19 mouse cellular contexts compared by ENCODE assay signal in the genomic region with DNA sequence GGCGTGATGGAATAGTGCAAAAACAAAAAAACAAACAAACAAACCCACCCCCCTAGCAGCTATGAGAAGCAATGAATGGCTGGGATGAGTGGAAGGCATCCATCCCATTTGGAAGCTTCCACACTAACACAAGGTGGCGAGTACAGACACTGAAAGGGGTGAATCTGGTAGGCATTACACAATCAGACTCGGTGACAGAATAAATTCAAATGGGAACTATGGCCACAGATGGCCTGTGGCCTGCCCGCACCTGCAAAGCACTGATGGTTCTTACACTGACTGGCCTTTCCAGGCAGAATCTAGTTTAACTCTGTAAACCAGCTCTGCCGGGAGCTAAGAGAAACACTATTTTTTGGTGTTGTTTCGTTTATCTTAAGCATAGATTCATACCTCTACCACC. TPM values are rescaled to one million over a fixed set of nuclear protein-coding genes. Genes with fewer than 3 reads are reported as not detected.
DNase-seq lines count a peak whose midpoint lies in the region; ATAC-seq and TF ChIP-seq lines count a peak whose summit lies in the region.
"Had no signal": no experiment of that assay in that cellular context is flagged by ENCODE, and none has a peak within 500 bp of the region (broad histone marks: within the 10 kb centered on the region; RNA-seq: fewer than 3 reads in every experiment).

No protein-coding gene starts in this region.

- H3K27ac ChIP-seq in forebrain, embryonic 14.5 days (ENCODE audit: low read depth, low read length), result no peak overlapping the region
- no peak overlapping the region for H3K27ac ChIP-seq in forebrain, embryonic 12.5 days
- H3K27ac ChIP-seq in midbrain, embryonic 12.5 days (replicated peaks), result no peak overlapping the region
- no peak overlapping the region for H3K27ac ChIP-seq in midbrain, embryonic 11.5 days (ENCODE audit: low read depth, low read length)
- H3K27ac ChIP-seq in forebrain, postnatal 0 days (ENCODE audit: low read depth, low read length), result no peak overlapping the region
- no peak overlapping the region for H3K27ac ChIP-seq in neural tube, embryonic 15.5 days (replicated peaks)
- H3K27ac ChIP-seq: gastrocnemius, adult 2 months; kidney, embryonic 15.5 days had no signal

- no peak for DNase-seq in forebrain, embryonic 14.5 days (ENCODE audit: low spot score)
- no peak for DNase-seq in midbrain, embryonic 11.5 days (ENCODE audit: low spot score, missing footprints)
- DNase-seq in forebrain, postnatal 0 days, result no peak
- no peak for DNase-seq in ovary, postnatal 10 days (ENCODE audit: low spot score)
- DNase-seq in kidney, adult 11 months, result no peak
- DNase-seq: B cell, adult 2 months; gastrocnemius, adult 2 months; heart, postnatal 4 days; lung, adult 2 months; right cerebral cortex, adult 18-20 months had no signal

- no peak overlapping the region for H3K4me3 ChIP-seq in forebrain, embryonic 14.5 days (ENCODE audit: low read depth, low read length)
- no peak overlapping the region for H3K4me3 ChIP-seq in forebrain, embryonic 12.5 days (replicated peaks)
- H3K4me3 ChIP-seq in midbrain, embryonic 12.5 days, result no peak overlapping the region
- H3K4me3 ChIP-seq in midbrain, embryonic 11.5 days (ENCODE audit: low read depth, low read length), result no peak overlapping the region
- peak overlapping the region; percentile 90; the same call in 1 of the 2 replicates for H3K4me3 ChIP-seq in forebrain, postnatal 0 days (ENCODE audit: low read depth, low read length)
- 0 out of 2 replicates have a peak overlapping the region, but pooled peaks have one; percentile 0 for H3K4me3 ChIP-seq in neural tube, embryonic 15.5 days (replicated peaks)
- H3K4me3 ChIP-seq: erythroblast, embryonic 14.5 days; gastrocnemius, adult 2 months; kidney, embryonic 15.5 days had no signal

- no peaks in the 10 kb centered on the region for H3K36me3 ChIP-seq in forebrain, embryonic 14.5 days (ENCODE audit: control insufficient read depth, insufficient read depth, low read length)
- no peaks in the 10 kb centered on the region for H3K36me3 ChIP-seq in forebrain, embryonic 12.5 days (replicated peaks)
- no peaks in the 10 kb centered on the region for H3K36me3 ChIP-seq in midbrain, embryonic 12.5 days
- H3K36me3 ChIP-seq in midbrain, embryonic 11.5 days (ENCODE audit: control insufficient read depth, insufficient read depth, low read length), result no peaks in the 10 kb centered on the region
- H3K36me3 ChIP-seq in forebrain, postnatal 0 days (ENCODE audit: insufficient read depth), result no peaks in the 10 kb centered on the region
- H3K36me3 ChIP-seq in neural tube, embryonic 15.5 days, result no peaks in the 10 kb centered on the region
- H3K36me3 ChIP-seq: kidney, embryonic 15.5 days had no signal

- H3K9ac ChIP-seq in forebrain, embryonic 14.5 days (ENCODE audit: low read length), result no peak overlapping the region
- no peak overlapping the region for H3K9ac ChIP-seq in forebrain, embryonic 12.5 days
- H3K9ac ChIP-seq in midbrain, embryonic 12.5 days (replicated peaks), result no peak overlapping the region
- no peak overlapping the region for H3K9ac ChIP-seq in midbrain, embryonic 11.5 days (ENCODE audit: low read length)
- no peak overlapping the region for H3K9ac ChIP-seq in forebrain, postnatal 0 days
- H3K9ac ChIP-seq in neural tube, embryonic 15.5 days (replicated peaks), result no peak overlapping the region
- H3K9ac ChIP-seq: kidney, embryonic 15.5 days had no signal

- WGBS in forebrain, embryonic 14.5 days, result 87% methylated on average over 6 of the region's 6 CpGs
- WGBS in forebrain, embryonic 12.5 days, result 89% methylated on average over 6 of the region's 6 CpGs
- WGBS in midbrain, embryonic 12.5 days, result 84% methylated on average over 6 of the region's 6 CpGs
- 83% methylated on average over 6 of the region's 6 CpGs for WGBS in midbrain, embryonic 11.5 days
- WGBS in forebrain, postnatal 0 days, result 75% methylated on average over 6 of the region's 6 CpGs
- 84% methylated on average over 6 of the region's 6 CpGs for WGBS in neural tube, embryonic 15.5 days

- no peak for ATAC-seq in forebrain, embryonic 14.5 days
- ATAC-seq in forebrain, embryonic 12.5 days (ENCODE audit: low FRiP score), result no peak
- no peak for ATAC-seq in midbrain, embryonic 12.5 days (ENCODE audit: low FRiP score, low read depth)
- no peak for ATAC-seq in midbrain, embryonic 11.5 days (ENCODE audit: low FRiP score)
- ATAC-seq in forebrain, postnatal 0 days, result no peak
- ATAC-seq in neural tube, embryonic 15.5 days (ENCODE audit: low FRiP score), result no peak

- 0 out of 2 replicates have a peak, but pooled peaks have one; percentile 16 for TF ChIP-seq CTCF in forebrain, postnatal 0 days (IDR thresholded peaks at IDR 0.05; ENCODE audit: low read depth)

- H3K9me3 ChIP-seq in forebrain, embryonic 14.5 days (replicated peaks; ENCODE audit: control insufficient read depth, low read length), result no peaks in the 10 kb centered on the region
- H3K9me3 ChIP-seq in forebrain, embryonic 12.5 days, result no peaks in the 10 kb centered on the region
- no peaks in the 10 kb centered on the region for H3K9me3 ChIP-seq in midbrain, embryonic 12.5 days
- no peaks in the 10 kb centered on the region for H3K9me3 ChIP-seq in midbrain, embryonic 11.5 days (ENCODE audit: control insufficient read depth, low read length)
- no peaks in the 10 kb centered on the region for H3K9me3 ChIP-seq in forebrain, postnatal 0 days (ENCODE audit: low read length)
- no peaks in the 10 kb centered on the region for H3K9me3 ChIP-seq in neural tube, embryonic 15.5 days (replicated peaks)
- H3K9me3 ChIP-seq: kidney, embryonic 15.5 days had no signal

- no peaks in the 10 kb centered on the region for H3K27me3 ChIP-seq in forebrain, embryonic 14.5 days (replicated peaks; ENCODE audit: control insufficient read depth, insufficient read depth, low read length)
- peaks cover 10% of the 10 kb centered on the region for H3K27me3 ChIP-seq in forebrain, embryonic 12.5 days
- peaks cover 9% of the 10 kb centered on the region for H3K27me3 ChIP-seq in midbrain, embryonic 12.5 days
- H3K27me3 ChIP-seq in midbrain, embryonic 11.5 days (ENCODE audit: control insufficient read depth, insufficient read depth, low read length), result peaks cover 9% of the 10 kb centered on the region
- H3K27me3 ChIP-seq in forebrain, postnatal 0 days (ENCODE audit: insufficient read depth, low read length), result no peaks in the 10 kb centered on the region
- H3K27me3 ChIP-seq in neural tube, embryonic 15.5 days (replicated peaks), result no peaks in the 10 kb centered on the region

- H3K4me1 ChIP-seq in forebrain, embryonic 14.5 days (ENCODE audit: control insufficient read depth, insufficient read depth, low read length), result peaks cover 10% of the 10 kb centered on the region
- peaks cover 13% of the 10 kb centered on the region for H3K4me1 ChIP-seq in forebrain, embryonic 12.5 days
- H3K4me1 ChIP-seq in midbrain, embryonic 12.5 days, result peaks cover 20% of the 10 kb centered on the region
- H3K4me1 ChIP-seq in midbrain, embryonic 11.5 days (ENCODE audit: control insufficient read depth, insufficient read depth, low read length), result 0 out of 2 replicates have a peak, but pooled peaks cover 7% of the 10 kb centered on the region
- peaks cover 14% of the 10 kb centered on the region for H3K4me1 ChIP-seq in forebrain, postnatal 0 days (ENCODE audit: insufficient read depth)
- H3K4me1 ChIP-seq in neural tube, embryonic 15.5 days, result peaks cover 28% of the 10 kb centered on the region

- H3K4me2 ChIP-seq in forebrain, embryonic 14.5 days (ENCODE audit: low read length), result peak overlapping the region; percentile 68
- H3K4me2 ChIP-seq in forebrain, embryonic 12.5 days, result no peak overlapping the region
- H3K4me2 ChIP-seq in midbrain, embryonic 12.5 days (replicated peaks), result 0 out of 2 replicates have a peak overlapping the region, but pooled peaks have one; percentile 13
- H3K4me2 ChIP-seq in midbrain, embryonic 11.5 days, result no peak overlapping the region
- H3K4me2 ChIP-seq in forebrain, postnatal 0 days (ENCODE audit: low read depth), result peak overlapping the region; percentile 76
- H3K4me2 ChIP-seq in neural tube, embryonic 15.5 days, result peak overlapping the region; percentile 78
- H3K4me2 ChIP-seq: kidney, embryonic 15.5 days had no signal

RNA-seq across cellular contexts. Expression of a gene that starts 2.1 kb away (rescaled TPM):
- polyA plus RNA-seq in forebrain, embryonic 14.5 days (2014; fragmentation: Nextera tagmentation; extraction: Ambion mirVana), result 39.5 and 53.7 TPM in 2 replicates
- polyA plus RNA-seq in forebrain, embryonic 12.5 days (2016; fragmentation: Nextera tagmentation; extraction: Ambion mirVana), result 19.4 and 21.0 TPM in 2 replicates
- polyA plus RNA-seq in midbrain, embryonic 12.5 days (2016; fragmentation: Nextera tagmentation; extraction: Ambion mirVana), result 20.8 and 25.5 TPM in 2 replicates
- polyA plus RNA-seq in midbrain, embryonic 11.5 days (2014; fragmentation: Nextera tagmentation; extraction: Ambion mirVana), result 16.6 and 17.7 TPM in 2 replicates
- total RNA-seq in forebrain, postnatal 0 days (2014; rRNA removed), result 108 and 129 TPM in 2 replicates
- 23.6 and 39.7 TPM in 2 replicates for polyA plus RNA-seq in forebrain, postnatal 0 days (2015; fragmentation: Nextera tagmentation; extraction: Ambion mirVana)
- 55.3 and 60.5 TPM in 2 replicates for polyA plus RNA-seq in neural tube, embryonic 15.5 days (2015; fragmentation: Nextera tagmentation; extraction: Ambion mirVana)

RNA-seq across cellular contexts. Expression of a gene that starts 39.5 kb away (rescaled TPM):
- 0.10 TPM in 2 replicates for polyA plus RNA-seq in forebrain, embryonic 14.5 days (2014; fragmentation: Nextera tagmentation; extraction: Ambion mirVana)
- 0.09 TPM in 1 of 2 replicates, not detected in the other for polyA plus RNA-seq in forebrain, embryonic 12.5 days (2016; fragmentation: Nextera tagmentation; extraction: Ambion mirVana)
- 0.13 TPM in 1 of 2 replicates, not detected in the other for polyA plus RNA-seq in midbrain, embryonic 12.5 days (2016; fragmentation: Nextera tagmentation; extraction: Ambion mirVana)
- polyA plus RNA-seq in midbrain, embryonic 11.5 days (2014; fragmentation: Nextera tagmentation; extraction: Ambion mirVana), result not detected in 2 replicates
- not detected in 2 replicates for total RNA-seq in forebrain, postnatal 0 days (2014; rRNA removed)
- 0.05 TPM in 1 of 2 replicates, not detected in the other for polyA plus RNA-seq in forebrain, postnatal 0 days (2015; fragmentation: Nextera tagmentation; extraction: Ambion mirVana)
- 0.13 TPM in 1 of 2 replicates, not detected in the other for polyA plus RNA-seq in neural tube, embryonic 15.5 days (2015; fragmentation: Nextera tagmentation; extraction: Ambion mirVana)
- total RNA-seq: gastrocnemius, adult 2 months; heart, postnatal 4 days; layer of hippocampus, postnatal 10 days; megakaryocyte, adult 5-6 weeks had no signal
- polyA plus RNA-seq: erythroblast, embryonic 14.5 days; kidney, embryonic 15.5 days; limb, embryonic 11.5 days; neural tube, embryonic 11.5 days had no signal

Comparison
In these comparisons a context has a peak if more than half of its experiments do, and no peak if none do; other contexts are left out.
1. H3K4me2 ChIP-seq: peak in forebrain, embryonic 14.5 days (single experiment), midbrain, embryonic 12.5 days (single experiment), forebrain, postnatal 0 days (single experiment) and neural tube, embryonic 15.5 days (single experiment); none in forebrain, embryonic 12.5 days (single experiment) and midbrain, embryonic 11.5 days (single experiment).
2. H3K4me3 ChIP-seq: peak in forebrain, postnatal 0 days (single experiment) and neural tube, embryonic 15.5 days (single experiment); none in forebrain, embryonic 14.5 days (single experiment), forebrain, embryonic 12.5 days (single experiment), midbrain, embryonic 12.5 days (single experiment) and midbrain, embryonic 11.5 days (single experiment).